Mouse (Mus musculus): ENCODE data around the gene Fnip1. TPM values are rescaled to one million over a fixed set of nuclear protein-coding genes. Genes with fewer than 3 reads are reported as not detected.
"Not testable (repeated sequence)": the region's sequence is repeated elsewhere in the genome, so short reads cannot be mapped to it uniquely, and the experiment has no call there.

The Fnip1 gene
- 23.7 TPM for polyA plus RNA-seq (2021)

GRCm38 (mm10) chr11:54437823-54438337 is at the start of gene Fnip1:
Gene Fnip1, plus strand, starts transcription at chr11:54438199.
- CTCF ChIA-PET = interaction anchor here (0.9 kb wide), 1 partner anchor 18 kb away, joined by 3 read pairs; no protein-coding TSS in a partner anchor
- peaks cover 5% of the 10 kb centered on the region for H3K27me3 ChIP-seq
- in situ Hi-C loops (cut with MboI; ENCODE audit: low pct_unique_long_range_greater_than_20kb) = no loop called here
- peak; percentile 51 for DNase-seq (ENCODE audit: low read depth, low spot score)
- POLR2A ChIA-PET = interaction anchor here (0.6 to 2.6 kb wide), 9 partner anchors 14 to 121 kb away, joined by 3 to 12 read pairs (median 4); no protein-coding TSS in a partner anchor
- peak; percentile 83 for ATAC-seq
- TF ChIP-seq CTCF (IDR thresholded peaks at IDR 0.05) = no peak

GRCm38 (mm10) chr11:54390386-54390785 is 47.6 kb upstream of the Fnip1 start:
- no peak for ATAC-seq
- CTCF ChIA-PET = interaction anchor here (1.4 kb wide), 1 partner anchor 10 kb away, joined by 3 read pairs; no protein-coding TSS in a partner anchor
- no peak for DNase-seq (ENCODE audit: low read depth, low spot score)
- in situ Hi-C loops (cut with MboI; ENCODE audit: low pct_unique_long_range_greater_than_20kb) = no loop called here
- peaks cover 3% of the 10 kb centered on the region for H3K27me3 ChIP-seq
- no peak for TF ChIP-seq CTCF (IDR thresholded peaks at IDR 0.05)
- POLR2A ChIA-PET = interaction anchor here (0.6 kb wide), 1 partner anchor 110 kb away, joined by 3 read pairs; no protein-coding TSS in a partner anchor

- DNase-seq (ENCODE audit: low read depth, low spot score) = no peak
- peaks cover 3% of the 10 kb centered on the region for H3K27me3 ChIP-seq
- in situ Hi-C loops (cut with MboI; ENCODE audit: low pct_unique_long_range_greater_than_20kb) = no loop called here
- no peak for ATAC-seq
- POLR2A ChIA-PET = no interaction called here
- CTCF ChIA-PET = no interaction called here
- no peak for TF ChIP-seq CTCF (IDR thresholded peaks at IDR 0.05)
Measured at GRCm38 (mm10) chr11:54391326-54391725, 46.7 kb upstream of the Fnip1 start.

GRCm38 (mm10) chr11:54396686-54397085 is 41.3 kb upstream of the Fnip1 start:
- POLR2A ChIA-PET = no interaction called here
- CTCF ChIA-PET = interaction anchor here (1.3 kb wide), 1 partner anchor 17 kb away, joined by 3 read pairs; no protein-coding TSS in a partner anchor
- H3K27me3 ChIP-seq = peaks cover 2% of the 10 kb centered on the region
- TF ChIP-seq CTCF (IDR thresholded peaks at IDR 0.05) = no peak
- ATAC-seq = no peak
- in situ Hi-C loops (cut with MboI; ENCODE audit: low pct_unique_long_range_greater_than_20kb) = no loop called here
- no peak for DNase-seq (ENCODE audit: low read depth, low spot score)

GRCm38 (mm10) chr11:54398058-54398457 is 39.9 kb upstream of the Fnip1 start:
- in situ Hi-C loops (cut with MboI; ENCODE audit: low pct_unique_long_range_greater_than_20kb) = no loop called here
- TF ChIP-seq CTCF (IDR thresholded peaks at IDR 0.05) = no peak
- POLR2A ChIA-PET = no interaction called here
- CTCF ChIA-PET = no interaction called here
- H3K27me3 ChIP-seq = no peaks in the 10 kb centered on the region
- ATAC-seq (no peak), DNase-seq (ENCODE audit: low read depth, low spot score) (no peak)

- POLR2A ChIA-PET, ATAC-seq: not testable (repeated sequence)
Measured at GRCm38 (mm10) chr11:54400803-54401202, 37.2 kb upstream of the Fnip1 start.

GRCm38 (mm10) chr11:54404885-54405284 is 33.1 kb upstream of the Fnip1 start:
- DNase-seq (ENCODE audit: low read depth, low spot score) = no peak
- ATAC-seq = no peak
- ChIA-PET CTCF (no interaction called here), POLR2A (no interaction called here)
- H3K27me3 ChIP-seq = peaks cover 3% of the 10 kb centered on the region
- no peak for TF ChIP-seq CTCF (IDR thresholded peaks at IDR 0.05)
- in situ Hi-C loops (cut with MboI; ENCODE audit: low pct_unique_long_range_greater_than_20kb) = no loop called here

More at GRCm38 (mm10) chr11:54400803-54401202, 37.2 kb upstream of the Fnip1 start:
- CTCF ChIA-PET; DNase-seq (ENCODE audit: low read depth, low spot score); in situ Hi-C loops (cut with MboI; ENCODE audit: low pct_unique_long_range_greater_than_20kb); H3K27me3 ChIP-seq: not testable (repeated sequence)

GRCm38 (mm10) chr11:54406930-54407546 is 31.0 kb upstream of the Fnip1 start:
- DNase-seq (ENCODE audit: low read depth, low spot score) (no peak), ATAC-seq (no peak)
- peaks cover 3% of the 10 kb centered on the region for H3K27me3 ChIP-seq
- ChIA-PET POLR2A (no interaction called here), CTCF (no interaction called here)
- no peak for TF ChIP-seq CTCF (IDR thresholded peaks at IDR 0.05)
- in situ Hi-C loops (cut with MboI; ENCODE audit: low pct_unique_long_range_greater_than_20kb) = no loop called here

GRCm38 (mm10) chr11:54410612-54411011 is 27.4 kb upstream of the Fnip1 start:
- in situ Hi-C loops (cut with MboI; ENCODE audit: low pct_unique_long_range_greater_than_20kb) = loop anchor here (10.0 kb wide), 1 partner anchor 106 kb away; the partner anchor contains the start of gene Acsl6
- POLR2A ChIA-PET = no interaction called here

GRCm38 (mm10) chr11:54413017-54413416 is 25.0 kb upstream of the Fnip1 start:
- peak; percentile 68 for DNase-seq (ENCODE audit: low read depth, low spot score)
- CTCF ChIA-PET = no interaction called here

More at GRCm38 (mm10) chr11:54410612-54411011, 27.4 kb upstream of the Fnip1 start:
- CTCF ChIA-PET = no interaction called here
- DNase-seq (ENCODE audit: low read depth, low spot score) (no peak), ATAC-seq (no peak)
- no peaks in the 10 kb centered on the region for H3K27me3 ChIP-seq
- TF ChIP-seq CTCF (IDR thresholded peaks at IDR 0.05) = peak; percentile 33

GRCm38 (mm10) chr11:54423007-54423406 is 15.0 kb upstream of the Fnip1 start:
- ATAC-seq (no peak), DNase-seq (ENCODE audit: low read depth, low spot score) (no peak)
- H3K27me3 ChIP-seq = no peaks in the 10 kb centered on the region
- in situ Hi-C loops (cut with MboI; ENCODE audit: low pct_unique_long_range_greater_than_20kb) = no loop called here
- peak; percentile 39 for TF ChIP-seq CTCF (IDR thresholded peaks at IDR 0.05)
- ChIA-PET POLR2A (no interaction called here), CTCF (no interaction called here)

More at GRCm38 (mm10) chr11:54413017-54413416, 25.0 kb upstream of the Fnip1 start:
- ATAC-seq = peak; percentile 71
- in situ Hi-C loops (cut with MboI; ENCODE audit: low pct_unique_long_range_greater_than_20kb) = loop anchor here (10.0 kb wide), 1 partner anchor 108 kb away; the partner anchor contains the start of gene Acsl6
- TF ChIP-seq CTCF (IDR thresholded peaks at IDR 0.05) = no peak
- POLR2A ChIA-PET = interaction anchor here (1.9 kb wide), 1 partner anchor 25 kb away, joined by 12 read pairs; the partner anchor contains the start of gene Fnip1
- no peaks in the 10 kb centered on the region for H3K27me3 ChIP-seq

Data from Patski (cell line).